Mouse (Mus musculus) neural tube, embryonic 14.5 days (tissue): ENCODE measurements at regions not wholly inside any gene's neighbourhood (a gene's known extent, or its start where the extent isn't known, plus 50 kb on each side); places are given as distances from the start of the nearest gene placed in this dataset.

ENCODE experiments used
- ATAC-seq: fragments of 200-750 bp; cut with Nextera tagmentation; 2 replicates; pipeline ENCODE4 v1.8.0; 2017; ENCODE audit warnings: low read depth, mild to moderate bottlenecking, moderate TSS enrichment, moderate library complexity
- H3K27ac ChIP-seq: fragments of 300-500 bp; sonication (generic); 2 replicates; pipeline ENCODE4 v1.5.1; 2014; ENCODE audit warnings: low read depth, mild to moderate bottlenecking, control low read depth, low read length, moderate library complexity, mixed read lengths
- H3K27me3 ChIP-seq: fragments of 300-500 bp; sonication (generic); 2 replicates; pipeline ENCODE4 v1.6.1; 2014; ENCODE audit warnings: low read length; ENCODE audit not compliant: control insufficient read depth, insufficient read depth
- H3K36me3 ChIP-seq: fragments of 300-500 bp; sonication (generic); 2 replicates; pipeline ENCODE4 v1.6.1; 2014; ENCODE audit warnings: low read length, mixed read lengths; ENCODE audit not compliant: control insufficient read depth, insufficient read depth
- H3K4me1 ChIP-seq: fragments of 300-500 bp; sonication (generic); 2 replicates; pipeline ENCODE4 v1.6.1; 2014; ENCODE audit warnings: low read length; ENCODE audit not compliant: control insufficient read depth, insufficient read depth
- H3K4me2 ChIP-seq: fragments of 300-500 bp; sonication (generic); 2 replicates; pipeline ENCODE4 v1.6.1; 2014; ENCODE audit warnings: mild to moderate bottlenecking, low read depth, low read length, control low read depth
- H3K4me3 ChIP-seq: fragments of 300-500 bp; sonication (generic); 2 replicates; pipeline ENCODE4 v1.5.1; 2014; ENCODE audit warnings: low read depth, low read length, control low read depth, mixed read lengths
- H3K9ac ChIP-seq: fragments of 300-500 bp; sonication (generic); replicated peaks from 2 replicates; pipeline ENCODE4 v1.6.1; 2014; ENCODE audit warnings: low read depth, mild to moderate bottlenecking, control low read depth, low read length, mixed read lengths
- H3K9me3 ChIP-seq: fragments of 300-500 bp; sonication (generic); 2 replicates; pipeline ENCODE4 v1.6.1; 2016; ENCODE audit warnings: low read length; ENCODE audit not compliant: control insufficient read depth
- WGBS: fragments of 180-500 bp; shearing (Covaris S2); extraction: QIAGEN DNeasy Blood & Tissue Kit; methylation state at CpG from one replicate; pipeline ENCODE4 v1.1.7; 2014; 5-methylcytosine and 5-hydroxymethylcytosine counted together

GRCm38 (mm10) chr3:60332460-60332859 lies 140.2 kb upstream of the Mbnl1 start:
- no peak for ATAC-seq
- H3K9me3 ChIP-seq, result no peaks in the 10 kb centered on the region

GRCm38 (mm10) chr3:60333669-60334068 lies 139.0 kb upstream of the Mbnl1 start:
- Histone ChIP-seq H3K9ac (no peak overlapping the region), H3K36me3 (no peaks in the 10 kb centered on the region), H3K4me1 (no peaks in the 10 kb centered on the region), H3K4me2 (no peak overlapping the region), H3K9me3 (no peaks in the 10 kb centered on the region), H3K27me3 (no peaks in the 10 kb centered on the region), H3K4me3 (no peak overlapping the region), H3K27ac (no peak overlapping the region)
- no peak for ATAC-seq
- WGBS, result 92% methylated on average over 2 of the region's 2 CpGs

More at GRCm38 (mm10) chr3:60332460-60332859, 140.2 kb upstream of the Mbnl1 start:
- no peak overlapping the region for H3K4me3 ChIP-seq
- H3K36me3 ChIP-seq, result no peaks in the 10 kb centered on the region
- no peak overlapping the region for H3K9ac ChIP-seq
- no peaks in the 10 kb centered on the region for H3K27me3 ChIP-seq
- no peak overlapping the region for H3K4me2 ChIP-seq
- H3K4me1 ChIP-seq, result no peaks in the 10 kb centered on the region
- no peak overlapping the region for H3K27ac ChIP-seq

GRCm38 (mm10) chr3:60334133-60334532 lies 138.5 kb upstream of the Mbnl1 start:
- Histone ChIP-seq H3K4me2 (no peak overlapping the region), H3K4me3 (no peak overlapping the region), H3K4me1 (no peaks in the 10 kb centered on the region), H3K27ac (no peak overlapping the region), H3K9me3 (no peaks in the 10 kb centered on the region), H3K9ac (no peak overlapping the region), H3K27me3 (no peaks in the 10 kb centered on the region), H3K36me3 (no peaks in the 10 kb centered on the region)
- ATAC-seq, result no peak
- WGBS, result 97% methylated on average over 2 of the region's 2 CpGs

- Histone ChIP-seq H3K9ac (no peak overlapping the region), H3K27me3 (no peaks in the 10 kb centered on the region), H3K4me2 (no peak overlapping the region), H3K4me1 (no peaks in the 10 kb centered on the region), H3K36me3 (no peaks in the 10 kb centered on the region), H3K9me3 (no peaks in the 10 kb centered on the region), H3K27ac (no peak overlapping the region), H3K4me3 (no peak overlapping the region)
- no peak for ATAC-seq
Measured at GRCm38 (mm10) chr3:60346390-60346789, 126.2 kb upstream of the Mbnl1 start.

DNA sequence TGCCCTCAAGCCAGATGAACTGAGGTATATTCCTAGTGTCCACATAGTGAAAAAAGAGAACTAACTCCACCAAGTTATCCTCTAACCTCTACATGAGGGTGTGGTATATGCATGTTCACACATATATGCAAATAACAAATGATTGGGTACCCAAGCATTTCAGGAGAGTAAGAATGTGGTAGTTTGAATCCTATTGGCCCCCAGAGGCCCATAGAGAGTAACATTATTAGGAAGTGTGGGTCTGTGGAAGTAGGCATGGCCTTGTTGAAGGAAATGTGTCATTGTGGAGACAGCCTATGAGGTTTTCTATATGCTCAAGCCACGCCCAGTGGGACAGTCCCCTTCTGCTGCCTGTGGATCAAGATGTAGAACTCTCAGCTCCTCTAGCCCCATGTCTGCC lies 125.6 kb upstream of the Mbnl1 start:
- Histone ChIP-seq H3K4me1 (no peaks in the 10 kb centered on the region), H3K27ac (no peak overlapping the region), H3K4me3 (no peak overlapping the region), H3K4me2 (no peak overlapping the region), H3K9ac (no peak overlapping the region), H3K36me3 (no peaks in the 10 kb centered on the region), H3K27me3 (no peaks in the 10 kb centered on the region), H3K9me3 (no peaks in the 10 kb centered on the region)
- no peak for ATAC-seq
- 73% methylated on average over 1 of the region's 1 CpGs for WGBS

DNA sequence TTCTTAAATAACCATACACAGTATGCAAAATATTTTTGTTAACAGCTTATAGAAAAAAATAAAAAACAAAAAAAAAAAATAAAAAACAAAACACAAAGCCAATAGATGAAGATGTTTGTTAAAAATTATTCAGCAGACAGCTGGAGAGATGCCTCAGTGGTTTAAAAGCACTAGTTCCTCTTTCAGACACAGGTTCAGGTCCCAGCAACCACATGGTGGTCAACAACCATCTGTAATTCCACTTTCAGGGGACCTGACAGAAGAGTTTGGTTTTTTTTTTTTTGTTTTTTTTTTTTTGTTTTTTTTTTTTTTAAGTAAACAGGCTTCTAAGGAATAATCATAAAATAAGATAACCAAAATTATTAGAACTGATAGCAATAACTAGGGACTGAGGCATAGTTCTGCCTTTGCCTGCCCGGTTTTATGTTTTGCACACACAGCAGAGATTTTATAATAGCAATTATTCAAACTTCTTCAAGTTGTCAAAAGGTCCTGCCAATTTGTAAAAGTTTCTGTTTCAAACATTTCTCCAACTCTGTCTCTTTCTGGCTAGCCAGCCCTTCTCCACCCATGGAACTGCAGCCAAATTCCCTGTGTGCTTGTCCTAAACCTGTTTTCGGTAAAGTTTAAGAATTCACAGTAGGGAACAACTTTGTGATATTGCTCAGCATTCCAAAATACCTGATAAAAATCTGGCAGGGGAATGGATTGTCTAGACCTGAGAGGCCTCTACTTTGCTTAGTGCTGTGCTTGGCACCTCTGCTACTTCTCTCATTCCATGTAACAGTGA lies 101.3 kb upstream of the Mbnl1 start:
- no peaks in the 10 kb centered on the region for H3K9me3 ChIP-seq
- no peak overlapping the region for H3K9ac ChIP-seq
- no peaks in the 10 kb centered on the region for H3K27me3 ChIP-seq
- no peak overlapping the region for H3K27ac ChIP-seq
- H3K4me1 ChIP-seq, result no peaks in the 10 kb centered on the region
- H3K4me2 ChIP-seq, result no peak overlapping the region
- no peaks in the 10 kb centered on the region for H3K36me3 ChIP-seq
- 95% methylated on average over 2 of the region's 2 CpGs for WGBS
- H3K4me3 ChIP-seq, result no peak overlapping the region
- no peak for ATAC-seq

- no peaks in the 10 kb centered on the region for H3K9me3 ChIP-seq
- no peaks in the 10 kb centered on the region for H3K36me3 ChIP-seq
- H3K9ac ChIP-seq, result no peak overlapping the region
- no peak overlapping the region for H3K4me2 ChIP-seq
- 82% methylated on average over 1 of the region's 1 CpGs for WGBS
- no peaks in the 10 kb centered on the region for H3K4me1 ChIP-seq
- no peak overlapping the region for H3K27ac ChIP-seq
- no peak for ATAC-seq
- H3K27me3 ChIP-seq, result no peaks in the 10 kb centered on the region
- H3K4me3 ChIP-seq, result no peak overlapping the region
Measured at GRCm38 (mm10) chr3:60373662-60374061, 99.0 kb upstream of the Mbnl1 start.

- Histone ChIP-seq H3K27me3 (no peaks in the 10 kb centered on the region), H3K36me3 (no peaks in the 10 kb centered on the region), H3K4me2 (no peak overlapping the region), H3K9ac (no peak overlapping the region), H3K27ac (no peak overlapping the region), H3K4me3 (no peak overlapping the region), H3K9me3 (no peaks in the 10 kb centered on the region), H3K4me1 (no peaks in the 10 kb centered on the region)
- no peak for ATAC-seq
- WGBS, result 60% methylated on average over 2 of the region's 2 CpGs
Measured at GRCm38 (mm10) chr3:60388593-60388992, 84.0 kb upstream of the Mbnl1 start.

GRCm38 (mm10) chr3:60389032-60389431 lies 83.6 kb upstream of the Mbnl1 start:
- no peak overlapping the region for H3K4me2 ChIP-seq
- H3K27me3 ChIP-seq, result no peaks in the 10 kb centered on the region
- WGBS, result 71% methylated on average over 2 of the region's 2 CpGs
- no peaks in the 10 kb centered on the region for H3K4me1 ChIP-seq
- no peak overlapping the region for H3K4me3 ChIP-seq
- ATAC-seq, result no peak
- no peaks in the 10 kb centered on the region for H3K36me3 ChIP-seq
- no peak overlapping the region for H3K9ac ChIP-seq
- no peaks in the 10 kb centered on the region for H3K9me3 ChIP-seq
- no peak overlapping the region for H3K27ac ChIP-seq
